Mouse (Mus musculus): ENCODE results near the gene Hook2. TPM values are rescaled to one million over a fixed set of nuclear protein-coding genes. Genes with fewer than 3 reads are reported as not detected.

Hook2 gene
- polyA plus RNA-seq, 1 experiment from 2014 or later, result 16.8 TPM

DNA sequence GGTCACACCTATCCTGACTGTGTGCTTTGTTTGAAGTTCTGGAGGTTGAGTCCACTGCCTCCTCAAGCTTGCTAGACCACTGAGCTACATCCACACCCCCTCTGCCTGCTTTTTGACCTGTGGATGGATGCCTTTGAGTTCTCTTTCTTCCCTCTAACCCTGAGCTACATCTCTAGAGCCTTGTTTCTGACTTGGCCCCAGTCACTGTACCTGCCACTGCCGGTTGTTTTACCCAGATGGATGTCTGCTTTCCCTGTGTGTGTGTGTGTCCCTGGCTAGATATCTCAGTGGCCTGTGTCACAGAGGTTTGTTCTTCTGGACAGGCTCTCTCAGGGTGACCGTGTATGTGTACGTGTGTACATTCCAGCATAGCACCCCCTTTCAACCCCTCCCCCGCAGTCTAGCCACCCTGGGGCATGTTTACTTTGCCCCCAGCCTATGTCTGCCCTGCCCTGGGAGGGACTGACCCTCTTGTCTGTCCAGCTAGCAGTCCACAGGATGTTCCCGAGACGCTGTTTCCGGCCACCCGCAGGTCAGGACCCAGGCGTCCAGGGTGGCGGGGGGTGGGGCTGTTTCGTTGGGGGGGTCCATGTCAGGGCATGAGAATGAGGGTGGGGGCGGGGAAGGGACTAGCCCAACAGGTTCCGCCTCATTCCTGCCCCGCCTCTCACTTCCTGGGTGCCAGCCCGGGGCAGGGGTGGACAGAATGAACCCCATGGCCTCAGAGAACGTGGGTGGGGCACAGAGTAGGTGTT, 5.9 kb upstream of the Hook2 start:
- H3K4me3 ChIP-seq, result peak overlapping the region; percentile 50; the same call in 1 of the 2 replicates
- peaks cover 44% of the 10 kb centered on the region for H3K4me1 ChIP-seq
- H3K27me3 ChIP-seq, result peaks cover 64% of the 10 kb centered on the region
- H3K36me3 ChIP-seq (ENCODE audit: poor library complexity, severe bottlenecking), result no peaks in the 10 kb centered on the region
- no peaks in the 10 kb centered on the region for H3K9me3 ChIP-seq (replicated peaks)
- 0 out of 2 replicates have a peak overlapping the region, but pooled peaks have one; percentile 70 for H3K9ac ChIP-seq
- no peak for ATAC-seq
- H3K4me2 ChIP-seq, result peak overlapping the region; percentile 98
- WGBS, result 23% methylated on average over 16 of the region's 16 CpGs
- no peak overlapping the region for H3K27ac ChIP-seq

DNA sequence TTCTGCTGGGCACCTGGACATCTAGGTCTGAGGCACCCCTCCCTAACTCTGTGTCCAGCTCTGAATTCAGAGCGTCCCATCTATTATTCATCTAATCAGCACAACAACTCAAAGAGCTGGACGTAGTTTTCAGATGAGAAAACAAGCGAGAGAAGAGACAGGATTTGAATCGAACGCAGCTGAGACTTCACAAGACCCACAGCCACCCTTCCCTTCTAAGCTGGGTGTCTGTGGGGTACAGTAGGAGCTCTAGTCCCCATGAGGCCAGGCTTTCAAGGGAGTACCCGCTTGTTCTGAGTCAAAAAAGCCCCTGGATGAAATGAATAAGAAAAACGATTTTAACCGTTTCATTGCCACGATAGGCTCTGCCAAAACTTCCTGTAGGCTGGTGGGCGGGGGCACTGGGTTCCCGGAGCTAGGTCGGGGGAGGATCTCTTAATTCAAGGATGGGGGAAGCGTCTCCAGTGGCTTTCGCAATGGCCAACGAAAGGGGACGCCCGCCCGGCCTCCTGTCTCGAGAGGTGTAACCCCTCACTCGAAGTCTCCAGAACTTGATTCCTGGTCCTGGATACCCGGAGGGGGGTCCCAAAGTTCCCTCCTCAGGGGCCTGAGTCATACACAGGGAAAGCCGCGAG, 5.2 kb upstream of the Hook2 start:
- Histone ChIP-seq H3K36me3 (ENCODE audit: poor library complexity, severe bottlenecking) (no peaks in the 10 kb centered on the region), H3K9ac (peak overlapping the region; percentile 70), H3K4me1 (peaks cover 38% of the 10 kb centered on the region), H3K4me3 (peak overlapping the region; percentile 50), H3K9me3 (replicated peaks) (no peaks in the 10 kb centered on the region), H3K27me3 (peaks cover 58% of the 10 kb centered on the region), H3K4me2 (peak overlapping the region; percentile 98), H3K27ac (peak overlapping the region; percentile 59; the same call in 1 of the 2 replicates)
- ATAC-seq, result no peak
- 1% methylated on average over 23 of the region's 23 CpGs for WGBS

DNA sequence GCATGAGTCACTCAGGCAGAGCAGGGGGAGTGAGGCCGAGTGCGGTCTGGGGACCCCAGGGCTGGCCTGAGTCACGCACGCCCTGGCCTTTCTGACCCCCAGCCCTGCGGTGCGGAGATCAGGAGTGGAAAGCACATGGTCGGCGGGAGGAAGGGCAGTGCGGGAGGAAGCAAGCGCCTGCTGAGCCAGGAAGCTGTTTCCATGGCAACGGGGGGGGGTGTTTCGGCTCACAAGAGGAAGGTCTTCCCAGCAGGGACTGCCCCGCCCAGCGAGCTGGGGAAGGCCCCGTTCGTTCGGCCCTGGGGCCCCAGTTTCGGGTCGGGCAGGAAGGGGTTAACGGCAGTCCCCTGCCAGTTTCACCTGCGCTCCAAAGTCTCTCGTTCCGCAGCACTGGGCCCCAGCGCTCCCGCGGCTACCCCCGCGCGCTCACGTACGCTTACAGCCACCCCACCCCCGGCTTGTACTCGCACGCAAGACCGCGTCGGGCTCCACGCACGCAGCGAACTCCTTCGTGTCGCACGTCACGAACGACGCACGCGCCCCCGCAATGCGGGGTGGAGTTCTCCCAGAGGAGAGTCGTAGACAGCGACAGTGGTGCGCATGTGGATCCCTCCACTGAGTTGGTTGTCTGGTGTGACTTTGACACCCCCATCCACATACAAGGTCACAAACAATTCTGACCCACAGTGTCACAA, 4.6 kb upstream of the Hook2 start:
- under 1% methylated on average over 49 of the region's 53 CpGs for WGBS
- ATAC-seq, result peak; percentile 61
- Histone ChIP-seq H3K36me3 (ENCODE audit: poor library complexity, severe bottlenecking) (no peaks in the 10 kb centered on the region), H3K4me1 (peaks cover 34% of the 10 kb centered on the region), H3K4me3 (peak overlapping the region; percentile 50), H3K9ac (peak overlapping the region; percentile 70), H3K27me3 (peaks cover 51% of the 10 kb centered on the region), H3K27ac (peak overlapping the region; percentile 59), H3K9me3 (replicated peaks) (no peaks in the 10 kb centered on the region), H3K4me2 (peak overlapping the region; percentile 98)

DNA sequence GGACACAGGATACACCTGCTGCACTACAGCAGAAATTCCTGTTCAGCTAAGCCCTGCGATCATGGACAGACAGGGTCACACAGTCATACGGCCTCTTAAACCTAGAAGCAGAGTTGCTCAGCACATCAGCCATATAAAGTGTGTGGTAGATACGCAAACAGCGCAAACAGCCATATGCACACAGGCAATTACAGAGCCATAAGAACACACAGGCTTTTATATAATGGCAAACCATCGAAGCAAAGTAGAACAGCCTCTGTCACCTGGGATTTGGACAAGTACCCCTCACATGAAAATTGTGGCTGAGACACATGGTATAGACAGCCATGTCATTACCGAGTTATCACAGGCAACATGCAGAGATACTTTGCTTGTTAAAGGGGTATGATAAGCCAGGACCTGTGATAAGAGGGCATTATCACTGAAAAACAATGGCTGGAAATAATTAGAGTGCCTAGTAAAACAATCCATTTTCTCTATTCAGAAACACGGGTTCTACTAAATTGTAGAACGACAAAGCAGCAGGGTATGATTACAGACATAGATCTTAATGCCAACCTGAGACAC, 3.9 kb upstream of the Hook2 start:
- Histone ChIP-seq H3K9me3 (replicated peaks) (no peaks in the 10 kb centered on the region), H3K4me1 (peaks cover 33% of the 10 kb centered on the region), H3K36me3 (ENCODE audit: poor library complexity, severe bottlenecking) (no peaks in the 10 kb centered on the region), H3K4me3 (peak overlapping the region; percentile 50), H3K4me2 (peak overlapping the region; percentile 98), H3K27me3 (peaks cover 47% of the 10 kb centered on the region), H3K9ac (peak overlapping the region; percentile 70), H3K27ac (peak overlapping the region; percentile 59; the same call in 1 of the 2 replicates)
- ATAC-seq, result no peak
- WGBS, result 37% methylated on average over 8 of the region's 8 CpGs

DNA sequence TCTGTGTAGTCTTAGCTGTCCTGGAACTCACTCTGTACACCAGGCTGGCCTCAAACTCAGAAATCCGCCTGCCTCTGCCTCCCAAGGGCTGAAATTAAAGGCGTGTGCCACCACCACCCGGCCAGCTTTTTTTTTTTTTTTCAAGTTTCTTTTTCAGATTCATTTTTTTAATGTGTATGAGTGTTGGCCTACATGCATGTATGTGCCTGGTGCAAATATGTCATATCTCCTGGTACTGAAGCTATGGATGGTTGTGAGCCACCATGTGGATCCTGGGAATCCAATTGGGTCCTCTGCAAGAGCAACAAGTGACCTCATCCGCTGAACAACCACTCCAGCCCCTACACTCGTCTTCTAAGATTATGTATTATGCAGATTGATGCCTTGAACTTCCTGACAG, 3.0 kb upstream of the Hook2 start:
- Histone ChIP-seq H3K9me3 (replicated peaks) (no peaks in the 10 kb centered on the region), H3K9ac (no peak overlapping the region), H3K4me2 (no peak overlapping the region), H3K27ac (no peak overlapping the region), H3K36me3 (ENCODE audit: poor library complexity, severe bottlenecking) (no peaks in the 10 kb centered on the region), H3K4me1 (peaks cover 33% of the 10 kb centered on the region), H3K27me3 (peaks cover 40% of the 10 kb centered on the region), H3K4me3 (no peak overlapping the region)
- 84% methylated on average over 5 of the region's 5 CpGs for WGBS
- no peak for ATAC-seq

DNA sequence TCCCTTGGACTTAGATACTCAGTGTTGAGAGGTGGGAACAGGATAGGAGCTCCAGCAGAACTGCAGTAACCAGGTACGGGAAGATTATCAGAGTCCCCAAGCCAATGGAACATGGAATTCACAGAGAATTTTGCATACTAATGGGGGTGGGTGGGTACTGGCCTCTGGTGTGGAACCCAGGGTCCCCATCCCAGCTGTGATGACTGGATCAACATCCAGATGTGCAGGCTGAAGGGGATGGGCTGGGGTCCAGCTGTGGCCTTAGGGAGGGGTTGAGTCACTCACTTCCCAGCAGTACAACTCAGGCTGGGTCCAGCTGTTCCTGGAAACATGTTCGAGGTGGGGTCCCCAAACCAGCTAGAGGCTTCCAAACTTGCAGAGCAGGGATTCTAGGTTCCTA, 2.5 kb upstream of the Hook2 start:
- H3K4me3 ChIP-seq, result no peak overlapping the region
- H3K9me3 ChIP-seq (replicated peaks), result no peaks in the 10 kb centered on the region
- no peak for ATAC-seq
- no peak overlapping the region for H3K9ac ChIP-seq
- H3K4me1 ChIP-seq, result peaks cover 33% of the 10 kb centered on the region
- H3K27ac ChIP-seq, result no peak overlapping the region
- 78% methylated on average over 2 of the region's 2 CpGs for WGBS
- H3K4me2 ChIP-seq, result no peak overlapping the region
- no peaks in the 10 kb centered on the region for H3K36me3 ChIP-seq (ENCODE audit: poor library complexity, severe bottlenecking)
- peaks cover 36% of the 10 kb centered on the region for H3K27me3 ChIP-seq

DNA sequence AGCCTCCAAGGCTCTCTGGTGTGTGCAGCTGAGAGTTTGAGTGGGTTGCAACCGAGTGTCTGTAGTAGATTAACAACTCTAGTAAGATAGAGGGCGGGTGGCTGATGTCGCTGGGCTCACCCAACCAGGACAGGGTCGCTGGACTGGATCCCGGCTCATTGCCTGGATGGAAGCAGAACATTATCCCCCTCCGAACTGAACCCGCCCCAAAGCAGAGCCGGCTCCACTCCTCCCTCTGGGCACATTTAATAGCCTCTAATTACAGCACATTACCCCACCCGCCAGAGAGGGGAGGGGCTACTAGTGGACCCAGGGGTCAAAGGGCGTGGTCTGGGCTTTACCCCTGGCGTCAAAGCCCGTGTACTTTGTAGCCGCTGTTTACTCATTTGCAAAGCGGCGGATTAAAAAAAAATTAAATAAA, 1.1 kb upstream of the Hook2 start:
- H3K4me1 ChIP-seq, result peaks cover 33% of the 10 kb centered on the region
- peaks cover 31% of the 10 kb centered on the region for H3K27me3 ChIP-seq
- H3K9ac ChIP-seq, result no peak overlapping the region
- H3K27ac ChIP-seq, result no peak overlapping the region
- H3K4me3 ChIP-seq, result no peak overlapping the region
- peak overlapping the region; percentile 89 for H3K4me2 ChIP-seq
- ATAC-seq, result no peak
- WGBS, result 13% methylated on average over 15 of the region's 15 CpGs
- H3K9me3 ChIP-seq (replicated peaks), result no peaks in the 10 kb centered on the region
- H3K36me3 ChIP-seq (ENCODE audit: poor library complexity, severe bottlenecking), result no peaks in the 10 kb centered on the region

DNA sequence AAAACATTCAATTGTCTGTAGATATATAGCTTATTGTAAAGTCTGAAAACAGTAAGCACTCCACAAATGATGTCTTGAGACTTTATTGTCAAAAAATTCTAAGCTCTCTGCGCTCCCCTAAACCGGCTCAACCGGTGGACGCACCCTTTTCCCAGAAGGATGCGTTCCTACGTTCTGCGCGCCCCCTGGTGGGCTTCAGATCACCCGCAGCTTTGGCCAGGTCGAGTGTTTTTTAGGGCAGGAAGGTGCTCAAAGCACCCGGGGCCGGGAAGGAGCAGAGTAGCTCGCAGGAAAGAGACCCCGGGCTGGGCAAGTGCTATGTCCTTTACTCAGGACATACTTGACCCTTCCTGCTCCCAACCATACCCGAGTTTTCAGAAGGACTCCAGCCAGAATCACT, 593 bp upstream of the Hook2 start:
- H3K9ac ChIP-seq, result peak overlapping the region; percentile 72
- peaks cover 28% of the 10 kb centered on the region for H3K27me3 ChIP-seq
- ATAC-seq, result peak; percentile 59
- H3K9me3 ChIP-seq (replicated peaks), result no peaks in the 10 kb centered on the region
- no peaks in the 10 kb centered on the region for H3K36me3 ChIP-seq (ENCODE audit: poor library complexity, severe bottlenecking)
- WGBS, result 0% methylated on average over 15 of the region's 15 CpGs
- peak overlapping the region; percentile 89 for H3K4me2 ChIP-seq
- peak overlapping the region; percentile 57 for H3K4me3 ChIP-seq
- H3K4me1 ChIP-seq, result peaks cover 29% of the 10 kb centered on the region
- H3K27ac ChIP-seq, result peak overlapping the region; percentile 75

DNA sequence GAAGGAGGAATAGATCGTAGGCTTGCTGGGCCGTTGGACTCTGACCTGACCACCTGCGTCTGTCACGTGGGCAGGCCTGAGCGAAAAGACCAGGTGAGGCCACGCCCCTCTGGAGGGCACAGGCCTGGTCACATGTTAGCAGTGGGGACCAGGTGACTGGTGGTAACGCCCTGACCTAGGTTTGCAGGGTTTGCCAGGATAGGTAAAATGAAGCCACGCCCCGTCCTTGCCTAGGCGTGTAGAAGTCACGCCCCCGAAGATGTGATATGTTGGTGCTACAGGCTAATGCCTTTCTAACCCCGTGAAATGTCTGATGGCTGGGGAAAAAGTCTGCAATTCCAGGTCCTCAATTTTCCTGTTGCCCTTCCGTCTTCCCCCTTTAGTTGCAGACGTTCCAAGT, 433 bp downstream of the Hook2 start:
- 4% methylated on average over 15 of the region's 15 CpGs for WGBS
- H3K27me3 ChIP-seq, result peaks cover 32% of the 10 kb centered on the region
- H3K9me3 ChIP-seq (replicated peaks), result no peaks in the 10 kb centered on the region
- H3K4me3 ChIP-seq, result peak overlapping the region; percentile 57
- H3K4me2 ChIP-seq, result peak overlapping the region; percentile 89
- H3K36me3 ChIP-seq (ENCODE audit: poor library complexity, severe bottlenecking), result no peaks in the 10 kb centered on the region
- peak overlapping the region; percentile 75 for H3K9ac ChIP-seq
- peaks cover 24% of the 10 kb centered on the region for H3K4me1 ChIP-seq
- ATAC-seq, result peak; percentile 34
- no peak overlapping the region for H3K27ac ChIP-seq

DNA sequence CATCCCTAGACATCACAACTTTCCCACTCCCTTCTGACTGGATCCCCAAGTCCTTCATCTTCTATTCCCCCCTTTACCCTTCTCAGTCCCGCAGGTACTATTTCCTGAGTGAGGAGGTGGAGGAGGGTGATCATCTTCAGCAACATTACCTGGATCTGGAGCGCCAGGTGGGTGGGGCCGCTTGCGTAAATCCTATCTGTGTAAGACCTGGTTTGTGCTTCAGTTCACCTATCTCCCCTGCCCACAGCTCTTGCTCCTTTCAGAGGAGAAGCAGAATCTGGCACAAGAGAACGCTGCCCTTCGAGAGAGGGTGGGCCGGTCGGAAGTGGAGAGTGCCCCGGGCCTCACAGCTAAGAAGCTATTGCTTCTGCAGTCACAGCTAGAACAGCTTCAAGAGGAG, 4.0 kb downstream of the Hook2 start:
- H3K9ac ChIP-seq, result no peak overlapping the region; the same call in 1 of the 2 replicates
- H3K36me3 ChIP-seq (ENCODE audit: poor library complexity, severe bottlenecking), result no peaks in the 10 kb centered on the region
- no peaks in the 10 kb centered on the region for H3K9me3 ChIP-seq (replicated peaks)
- no peak for ATAC-seq
- peaks cover 25% of the 10 kb centered on the region for H3K4me1 ChIP-seq
- H3K4me2 ChIP-seq, result no peak overlapping the region
- H3K4me3 ChIP-seq, result no peak overlapping the region
- peaks cover 17% of the 10 kb centered on the region; the same call in 1 of the 2 replicates for H3K27me3 ChIP-seq
- 91% methylated on average over 9 of the region's 9 CpGs for WGBS
- H3K27ac ChIP-seq, result no peak overlapping the region

DNA sequence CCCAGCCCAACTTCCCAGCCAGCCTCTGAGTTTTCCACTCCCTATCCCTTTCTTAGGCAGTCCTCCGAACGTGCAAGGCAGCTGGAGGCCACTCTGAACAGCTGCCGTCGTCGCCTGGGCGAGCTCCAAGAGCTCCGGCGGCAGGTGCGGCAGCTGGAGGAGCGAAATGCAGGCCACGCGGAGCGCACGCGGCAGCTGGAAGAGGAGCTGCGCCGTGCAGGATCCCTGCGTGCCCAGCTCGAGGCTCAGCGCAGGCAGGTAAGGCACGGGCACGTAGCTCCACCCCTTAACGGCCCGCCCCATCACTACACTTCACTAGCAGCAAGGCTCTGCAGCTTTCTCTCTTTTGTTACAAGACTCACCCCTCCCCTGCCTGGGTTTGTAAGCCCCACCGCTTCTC, 5.3 kb downstream of the Hook2 start:
- peaks cover 22% of the 10 kb centered on the region for H3K4me1 ChIP-seq
- peak; percentile 25; the same call in 1 of the 2 replicates for ATAC-seq
- peak overlapping the region; percentile 30; the same call in 1 of the 2 replicates for H3K9ac ChIP-seq
- 20% methylated on average over 25 of the region's 25 CpGs for WGBS
- peak overlapping the region; percentile 32 for H3K4me2 ChIP-seq
- H3K27ac ChIP-seq, result no peak overlapping the region
- no peak overlapping the region for H3K4me3 ChIP-seq
- peaks cover 17% of the 10 kb centered on the region; the same call in 1 of the 2 replicates for H3K27me3 ChIP-seq
- H3K9me3 ChIP-seq (replicated peaks), result no peaks in the 10 kb centered on the region
- H3K36me3 ChIP-seq (ENCODE audit: poor library complexity, severe bottlenecking), result no peaks in the 10 kb centered on the region
